Mouse (Mus musculus): ENCODE data around the gene Gm17631.
"Not testable (repeated sequence)": the region's sequence is repeated elsewhere in the genome, so short reads cannot be mapped to it uniquely, and the experiment has no call there.

Gene Gm17631

DNA sequence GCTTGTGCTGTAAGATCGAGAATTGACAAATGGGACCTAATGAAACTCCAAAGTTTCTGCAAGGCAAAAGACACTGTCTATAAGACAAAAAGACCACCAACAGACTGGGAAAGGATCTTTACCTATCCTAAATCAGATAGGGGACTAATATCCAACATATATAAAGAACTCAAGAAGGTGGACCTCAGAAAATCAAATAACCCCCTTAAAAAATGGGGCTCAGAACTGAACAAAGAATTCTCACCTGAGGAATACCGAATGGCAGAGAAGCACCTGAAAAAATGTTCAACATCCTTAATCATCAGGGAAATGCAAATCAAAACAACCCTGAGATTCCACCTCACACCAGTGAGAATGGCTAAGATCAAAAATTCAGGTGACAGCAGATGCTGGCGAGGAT, at the start of gene Gm17631:
Gene Gm17631 (plus strand): TSS at position 301 of the 400 bp plus-strand sequence.
- DNase-seq, result not testable (repeated sequence)

DNA sequence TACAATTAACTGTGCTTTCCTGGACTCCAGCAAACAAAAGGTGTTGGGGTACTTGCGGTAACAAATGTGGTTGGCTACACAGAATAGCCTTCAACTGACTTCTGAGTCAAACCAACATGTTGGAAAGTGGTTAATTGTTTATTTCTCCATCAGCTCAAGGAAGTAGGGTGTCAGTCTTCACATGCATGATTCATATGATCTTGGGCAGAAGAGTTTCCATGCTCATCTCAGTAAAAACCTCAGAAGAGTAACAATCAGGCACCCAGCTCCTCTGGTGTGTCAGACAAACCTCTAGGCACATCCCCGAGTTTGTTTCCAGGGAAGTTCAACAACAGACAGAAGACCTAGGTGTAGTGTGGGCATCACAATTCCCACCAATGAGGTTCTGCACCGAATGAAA, 44.7 kb upstream of the Gm17631 start:
- DNase-seq, result no peak

DNA sequence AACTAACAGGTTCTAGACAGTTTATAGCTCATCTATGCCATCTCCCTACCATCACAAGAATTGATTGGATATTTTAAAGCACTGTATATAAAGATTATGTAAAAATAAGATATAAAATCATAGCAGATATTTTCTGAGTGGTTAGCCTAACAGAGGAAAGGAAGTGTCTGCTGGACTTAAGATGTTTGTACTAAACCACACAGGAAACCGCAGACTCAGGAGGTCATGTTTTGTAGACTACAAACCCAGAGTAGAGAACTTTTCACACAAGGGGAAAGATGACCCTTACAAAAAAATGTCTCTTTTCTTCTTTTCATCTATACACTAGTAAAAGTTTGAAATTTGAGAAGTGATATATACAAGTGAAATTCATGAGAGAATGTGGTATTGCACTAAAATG, 38.4 kb upstream of the Gm17631 start:
- no peak for DNase-seq

DNA sequence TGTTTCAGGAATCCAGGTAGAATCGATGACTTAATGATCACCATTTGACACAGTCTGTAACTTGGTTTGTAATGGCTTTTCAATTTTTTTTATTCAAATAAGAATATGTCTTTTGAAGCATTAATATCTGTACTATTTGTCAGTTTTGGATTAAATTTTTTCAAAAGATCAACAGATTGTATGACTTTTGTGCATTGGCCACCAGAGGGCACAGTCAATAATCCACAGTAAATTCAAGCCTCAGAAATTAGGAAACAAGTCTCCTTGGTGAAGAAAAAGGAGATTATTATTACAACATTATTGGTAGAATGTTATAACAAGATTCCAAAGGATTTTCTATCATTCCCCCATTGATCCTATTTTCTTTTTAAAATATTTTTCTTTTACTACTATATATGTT, 36.9 kb upstream of the Gm17631 start:
- DNase-seq, result no peak

DNA sequence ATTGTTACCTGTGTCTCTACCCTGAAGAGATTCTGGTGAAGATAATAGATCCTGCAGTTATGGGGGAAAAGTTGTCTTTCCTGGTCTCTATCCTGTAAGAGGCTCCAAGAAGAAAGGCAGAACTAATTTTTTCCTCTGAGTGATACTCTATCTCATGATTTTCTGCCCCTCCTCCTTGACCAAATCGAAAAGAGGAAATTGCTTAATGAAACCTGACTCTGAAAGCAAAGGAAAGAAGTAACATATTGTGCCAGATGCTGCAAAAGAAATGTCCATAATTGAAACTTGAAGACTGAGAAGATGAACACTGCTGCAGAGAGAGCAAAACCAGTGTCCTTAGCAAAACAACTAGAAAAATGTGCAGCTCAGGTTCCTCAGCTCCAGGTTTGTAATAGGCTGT, 14.1 kb downstream of the Gm17631 start, which contains the start of gene Klra17:
Gene Klra17 (minus strand): TSS at position 124 of the 400 bp plus-strand sequence.
- no peak for DNase-seq

DNA sequence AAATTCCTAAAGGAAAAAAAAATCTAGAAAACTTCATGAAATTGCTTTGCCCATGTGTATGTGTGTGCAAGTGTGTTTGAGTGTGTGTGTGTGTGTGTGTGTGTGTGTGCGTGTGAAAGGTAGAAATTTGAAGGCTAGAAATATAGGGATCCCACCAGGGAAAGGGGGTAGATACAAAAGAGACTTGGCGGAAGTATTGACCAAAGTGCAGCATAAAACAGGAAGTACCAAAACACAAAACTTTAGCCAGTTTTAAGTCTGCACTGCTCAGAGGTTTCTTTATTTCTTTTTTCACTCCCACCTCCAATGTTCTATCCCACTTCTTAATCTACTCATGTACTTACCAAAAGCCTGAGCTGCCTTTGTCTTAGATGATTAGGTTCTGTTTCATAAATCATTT, 20.1 kb downstream of the Gm17631 start:
- DNase-seq, result no peak
